Mouse (Mus musculus): ENCODE measurements around the gene Phldb2. TPM values are rescaled to one million over a fixed set of nuclear protein-coding genes. Genes with fewer than 3 reads are reported as not detected.

Phldb2 gene
- total RNA-seq, 2 experiments from 2014 or later = 4.4 to 5.4 TPM

DNA sequence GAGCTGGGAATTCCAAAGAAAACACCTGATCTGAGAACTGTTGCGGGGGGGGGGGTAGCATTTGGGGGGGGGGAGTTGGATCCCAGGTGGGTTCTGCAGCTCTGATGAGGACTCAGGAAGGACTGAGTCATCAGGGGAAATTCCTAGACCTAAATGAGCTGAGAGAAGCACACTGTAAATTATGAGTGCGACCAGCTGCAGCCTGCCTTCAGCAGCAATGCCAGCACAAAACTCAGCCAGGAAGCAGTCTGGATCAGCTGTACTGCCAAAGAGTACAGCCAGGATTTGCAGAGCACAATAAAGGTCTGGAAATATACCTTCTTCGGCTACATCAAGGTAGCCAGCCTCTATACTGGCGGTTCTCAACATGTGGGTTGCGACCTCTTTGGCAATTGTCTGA, 76.2 kb downstream of the Phldb2 start:
- DNase-seq (ENCODE audit: low spot score in 2 of 2) = peak in 1 of 2 experiments; percentile 19
- H3K27ac ChIP-seq = no peak overlapping the region
- no peak overlapping the region for H3K4me3 ChIP-seq
- TF ChIP-seq CTCF (conservative IDR thresholded peaks at IDR 0.05) = no peak

DNA sequence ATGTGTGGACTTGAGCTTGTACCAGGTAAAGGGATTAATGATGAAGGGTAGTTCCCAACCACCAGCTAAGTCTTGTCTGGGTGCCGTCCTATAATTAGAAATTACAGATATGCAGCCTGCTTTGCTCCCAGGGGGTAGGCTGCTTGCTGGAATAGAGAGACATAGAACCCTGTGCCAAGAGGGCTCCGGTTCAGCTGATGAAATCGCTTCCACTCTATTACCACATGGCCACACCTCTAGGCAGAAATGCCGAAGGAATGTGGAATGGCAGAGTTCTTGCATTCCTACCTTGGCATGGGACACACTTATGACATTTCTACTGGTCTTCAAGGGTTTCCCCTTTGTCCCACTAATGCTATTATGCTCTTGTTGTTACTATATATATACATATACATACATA, 80.0 kb downstream of the Phldb2 start:
- TF ChIP-seq CTCF (conservative IDR thresholded peaks at IDR 0.05) = no peak
- no peak overlapping the region for H3K4me3 ChIP-seq
- DNase-seq (ENCODE audit: low spot score in 2 of 2) = no peak
- no peak overlapping the region for H3K27ac ChIP-seq

DNA sequence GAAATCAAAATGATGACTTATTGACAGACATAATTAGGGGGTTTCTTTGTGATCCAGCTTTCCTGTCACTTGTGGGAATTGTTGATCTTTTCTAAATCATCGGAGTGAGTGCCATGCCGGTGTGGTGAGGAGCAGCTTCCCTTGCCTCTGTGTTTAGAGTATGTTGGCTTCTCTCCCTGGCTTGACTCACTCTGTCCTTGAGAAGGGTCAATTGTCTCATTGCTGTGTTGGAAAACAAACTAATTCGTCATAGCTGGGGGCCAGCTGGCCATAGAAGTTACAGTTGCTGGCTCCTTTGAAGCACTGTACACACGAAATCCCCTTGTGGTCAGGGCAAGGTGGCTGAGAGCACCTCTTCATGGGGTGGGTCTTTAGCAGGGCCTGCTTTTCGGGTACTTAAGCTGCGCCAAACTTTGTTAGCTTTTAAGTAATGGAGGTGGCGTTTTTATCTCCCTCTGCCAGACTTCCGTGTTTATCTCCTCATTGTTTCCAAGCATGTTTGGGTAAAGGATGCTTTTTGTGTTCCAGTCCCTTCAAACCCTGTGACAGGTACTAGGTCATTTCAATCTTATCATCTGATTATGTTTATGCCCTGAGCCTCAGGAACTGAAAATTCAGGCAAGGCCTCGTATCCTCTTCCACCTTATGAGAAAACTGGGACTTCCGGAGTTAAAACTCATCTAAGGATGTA, 82.0 kb downstream of the Phldb2 start:
- Histone ChIP-seq H3K4me3 (no peak overlapping the region), H3K27ac (no peak overlapping the region)
- no peak for TF ChIP-seq CTCF (conservative IDR thresholded peaks at IDR 0.05)
- no peak for DNase-seq (ENCODE audit: low spot score in 2 of 2)

DNA sequence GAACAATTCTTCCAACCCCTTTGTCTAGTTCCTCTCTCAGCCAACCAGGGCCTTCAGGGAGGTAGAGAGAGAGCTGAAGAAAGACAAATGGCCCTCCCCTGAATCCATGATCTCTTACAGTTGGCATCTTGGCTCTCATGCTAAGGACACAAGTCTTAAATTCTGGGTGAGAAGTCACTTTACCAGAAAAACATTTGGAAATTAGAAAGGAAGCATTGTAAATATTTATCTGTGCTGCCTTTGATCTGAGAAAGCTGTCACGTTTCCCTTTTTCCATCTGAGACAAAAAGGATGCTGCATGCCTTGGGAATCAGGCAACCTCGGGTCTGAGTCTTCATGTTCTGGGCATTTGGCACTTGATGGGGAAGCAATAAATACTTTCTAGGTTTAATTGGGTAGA, 82.7 kb downstream of the Phldb2 start:
- H3K27ac ChIP-seq = no peak overlapping the region
- DNase-seq (ENCODE audit: low spot score in 2 of 2) = no peak
- H3K4me3 ChIP-seq = no peak overlapping the region
- TF ChIP-seq CTCF (conservative IDR thresholded peaks at IDR 0.05) = no peak

DNA sequence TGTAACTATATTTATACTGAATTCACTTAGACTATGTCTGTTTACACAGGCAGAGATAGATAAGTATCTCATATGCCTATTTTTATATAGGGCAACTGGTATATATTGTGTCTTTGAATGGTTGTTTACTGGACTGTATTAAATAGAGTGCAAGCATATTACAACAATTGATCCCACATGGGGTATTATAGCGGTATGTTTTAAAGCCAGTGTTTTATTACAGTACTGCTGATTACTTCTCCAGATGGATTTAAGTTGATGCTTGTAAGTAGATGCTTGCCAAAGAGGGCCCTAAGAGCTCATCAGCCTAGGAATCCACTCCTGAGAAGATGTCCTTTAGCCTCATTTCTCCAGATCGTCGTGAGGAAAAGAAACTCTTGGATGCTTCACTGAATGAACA, 84.4 kb downstream of the Phldb2 start:
- H3K4me3 ChIP-seq = no peak overlapping the region
- DNase-seq (ENCODE audit: low spot score in 2 of 2) = no peak
- TF ChIP-seq CTCF (conservative IDR thresholded peaks at IDR 0.05) = no peak
- H3K27ac ChIP-seq = no peak overlapping the region

DNA sequence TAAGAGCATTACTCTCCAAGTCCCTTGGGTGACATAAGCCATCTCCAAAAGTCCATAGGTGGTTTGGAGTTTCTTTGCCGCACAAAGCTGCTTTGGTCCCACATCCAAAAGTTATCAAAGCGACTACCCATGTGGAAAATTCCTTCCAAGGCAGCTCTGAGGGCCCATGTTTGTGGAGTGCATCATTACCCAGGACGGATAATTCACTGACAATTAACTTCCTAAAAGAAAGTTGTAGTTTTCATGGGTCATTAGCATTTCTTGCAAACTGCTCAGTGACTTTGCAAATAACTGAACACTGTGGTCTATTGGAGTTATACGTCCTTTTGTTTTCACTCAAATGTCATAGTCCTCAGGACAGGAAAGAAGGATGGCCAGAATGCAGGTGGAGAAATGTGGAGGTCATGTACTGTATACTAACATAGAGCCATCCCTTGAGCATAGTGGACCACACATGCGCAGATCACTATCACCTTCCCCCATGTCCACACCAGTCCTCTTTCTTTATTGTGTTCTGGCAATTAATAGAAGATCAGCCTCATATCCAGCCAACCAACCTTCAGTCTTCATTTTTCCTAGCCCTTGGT, 96.0 kb downstream of the Phldb2 start:
- Histone ChIP-seq H3K4me3 (no peak overlapping the region), H3K27ac (no peak overlapping the region)
- no peak for DNase-seq (ENCODE audit: low spot score in 2 of 2)
- TF ChIP-seq CTCF (conservative IDR thresholded peaks at IDR 0.05) = no peak

DNA sequence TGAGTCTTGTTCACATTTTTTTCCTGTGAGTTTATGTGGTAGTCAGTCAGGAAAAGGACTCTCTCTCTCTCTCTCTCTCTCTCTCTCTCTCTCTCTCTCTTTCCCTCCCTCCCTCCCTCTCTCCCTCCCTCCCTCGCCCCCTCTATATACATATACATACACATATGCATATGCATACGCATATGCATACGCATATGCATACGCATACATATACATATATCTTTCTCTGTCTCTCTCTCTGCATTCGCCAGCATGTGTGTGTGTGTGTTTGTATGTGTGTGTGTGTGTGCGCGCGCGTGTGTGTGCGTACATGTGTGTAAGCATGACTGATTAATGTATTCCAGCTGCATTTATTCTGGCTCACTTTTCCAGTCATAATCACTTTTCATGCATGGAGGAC, 98.9 kb downstream of the Phldb2 start:
- TF ChIP-seq CTCF (conservative IDR thresholded peaks at IDR 0.05) = no peak
- Histone ChIP-seq H3K27ac (no peak overlapping the region), H3K4me3 (no peak overlapping the region)
- no peak for DNase-seq (ENCODE audit: low spot score in 2 of 2)

DNA sequence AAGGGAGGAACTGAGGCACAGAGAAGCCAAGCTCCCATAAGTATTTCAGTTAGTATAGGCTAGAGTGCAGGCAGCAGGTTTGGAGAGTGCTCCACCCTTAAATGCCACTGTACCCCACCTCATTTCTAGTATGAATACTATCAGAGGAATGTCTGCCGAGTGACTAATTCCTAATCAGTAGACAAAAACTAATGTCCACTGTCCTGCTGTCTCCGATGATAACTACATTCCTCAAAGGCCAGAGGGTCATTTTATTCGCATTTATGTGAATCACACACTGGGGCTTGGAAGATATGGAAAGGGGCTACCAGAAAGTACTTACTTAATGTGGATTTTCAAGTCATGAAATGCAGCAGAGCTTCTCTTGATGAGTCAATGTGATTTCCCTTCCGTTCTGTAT, 104.4 kb downstream of the Phldb2 start:
- H3K27ac ChIP-seq = no peak overlapping the region
- no peak for DNase-seq (ENCODE audit: low spot score in 2 of 2)
- no peak overlapping the region for H3K4me3 ChIP-seq
- no peak for TF ChIP-seq CTCF (conservative IDR thresholded peaks at IDR 0.05)

DNA sequence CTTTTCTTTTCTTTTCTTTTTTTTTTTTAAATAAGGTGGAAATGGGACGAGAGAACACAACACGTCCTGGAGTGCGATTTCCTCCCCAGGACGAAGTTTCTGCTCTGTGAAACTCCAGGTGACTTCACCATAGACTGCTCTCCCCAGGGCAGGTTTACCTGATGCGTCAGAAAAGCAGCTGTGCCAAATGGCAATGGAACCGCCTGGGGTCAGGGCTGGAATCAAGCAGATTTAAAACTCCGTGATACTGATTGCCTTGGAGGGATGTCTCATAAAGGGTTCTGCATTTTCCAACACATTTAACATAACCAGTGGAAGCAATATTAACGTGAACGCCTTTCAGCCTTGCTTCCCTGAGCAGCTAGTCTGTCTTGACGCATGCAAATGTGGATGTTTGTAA, 108.5 kb downstream of the Phldb2 start:
- peak overlapping the region; percentile 80; the same call in 1 of the 2 replicates for H3K27ac ChIP-seq
- H3K4me3 ChIP-seq = peak overlapping the region; percentile 58
- no peak for TF ChIP-seq CTCF (conservative IDR thresholded peaks at IDR 0.05)
- DNase-seq (ENCODE audit: low spot score in 2 of 2) = no peak

DNA sequence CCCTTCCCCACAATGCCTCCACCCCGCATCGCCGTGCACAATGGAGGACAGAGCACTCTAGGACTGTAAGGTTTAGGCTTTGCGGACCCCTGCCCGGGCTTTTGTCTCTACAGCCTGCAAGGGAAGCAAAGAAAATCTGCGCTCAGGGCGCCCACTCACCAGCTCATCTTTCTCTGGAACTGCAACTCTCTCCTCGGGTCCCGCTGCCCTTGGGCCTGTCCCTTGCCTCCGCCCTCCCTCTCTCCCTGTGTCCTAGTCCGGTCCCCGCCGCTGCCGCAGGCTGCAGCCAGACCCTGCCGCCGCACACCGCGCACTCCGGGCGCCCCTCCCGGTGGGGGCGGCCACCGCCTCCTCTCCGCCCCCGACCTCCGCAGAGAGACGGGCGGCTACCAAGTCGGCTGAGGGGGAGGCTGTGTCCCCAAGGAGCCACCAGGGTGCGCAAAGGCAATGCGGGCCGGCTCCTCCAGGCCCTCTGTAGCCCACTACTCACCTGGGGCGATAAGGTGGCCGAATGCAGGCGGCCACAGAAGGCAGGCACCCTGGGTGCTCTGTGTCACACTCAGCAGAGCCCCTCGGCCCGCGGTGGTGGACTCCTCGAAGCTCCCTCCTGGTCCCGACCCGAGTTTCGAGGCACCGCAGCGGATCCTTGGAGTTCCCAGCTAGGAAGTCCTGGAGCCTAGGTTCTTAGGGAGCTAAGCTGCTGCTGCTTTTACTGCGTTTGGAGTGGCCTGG, 109.2 kb downstream of the Phldb2 start:
- TF ChIP-seq CTCF (conservative IDR thresholded peaks at IDR 0.05) = peak; percentile 76
- Histone ChIP-seq H3K27ac (peak overlapping the region; percentile 80), H3K4me3 (peak overlapping the region; percentile 58)
- DNase-seq (ENCODE audit: low spot score in 2 of 2) = peak; percentile 30 to 48

DNA sequence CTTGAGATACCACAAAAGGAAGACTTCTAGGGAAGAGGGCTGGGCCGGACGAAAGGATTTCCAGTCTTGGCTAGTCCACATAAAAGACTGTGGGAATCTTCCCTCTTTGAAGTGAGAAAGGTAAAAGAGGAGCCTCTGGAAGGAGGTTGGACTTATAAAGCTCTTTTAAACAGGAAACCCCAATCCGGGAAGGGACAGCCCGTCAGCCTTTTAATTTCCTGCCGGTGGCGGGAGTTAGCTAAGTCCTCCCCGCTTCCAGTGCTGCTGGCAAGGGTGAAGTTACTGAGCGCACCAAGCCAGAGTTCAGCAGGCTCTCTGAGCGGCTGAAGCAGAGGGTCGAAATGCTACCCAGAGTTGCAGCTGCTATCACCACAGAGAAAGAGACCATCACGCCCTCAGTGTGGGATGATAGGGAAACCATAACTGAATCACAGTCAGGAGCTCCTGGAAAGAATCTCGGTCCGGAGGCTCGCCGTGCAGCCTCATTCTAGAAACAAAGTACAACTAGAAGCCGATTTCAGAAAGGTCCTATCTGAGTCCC, 110.0 kb downstream of the Phldb2 start:
- TF ChIP-seq CTCF (conservative IDR thresholded peaks at IDR 0.05) = no peak
- no peak for DNase-seq (ENCODE audit: low spot score in 2 of 2)
- Histone ChIP-seq H3K4me3 (peak overlapping the region; percentile 58), H3K27ac (peak overlapping the region; percentile 80)

DNA sequence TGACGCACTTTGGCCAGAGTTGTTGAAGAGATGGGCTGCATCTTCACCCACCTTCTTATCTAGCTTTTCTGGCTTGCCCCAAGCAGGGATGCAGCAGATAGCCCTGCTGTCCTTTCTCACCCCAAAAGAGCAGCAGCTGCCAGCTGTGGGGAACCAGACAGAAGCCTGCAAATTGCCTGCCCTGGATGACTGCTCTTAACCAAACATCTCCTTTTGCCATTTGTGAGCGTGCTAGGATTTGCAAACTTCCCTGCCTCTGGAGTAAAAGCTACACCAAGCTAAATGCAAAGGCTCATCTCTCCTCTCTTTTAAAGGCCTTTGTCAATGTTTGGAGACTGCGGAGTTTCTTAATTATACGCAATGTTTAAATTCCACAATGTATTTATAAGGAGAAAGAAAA, 111.0 kb downstream of the Phldb2 start:
- peak overlapping the region; percentile 4; the same call in 1 of the 2 replicates for H3K4me3 ChIP-seq
- H3K27ac ChIP-seq = no peak overlapping the region
- no peak for TF ChIP-seq CTCF (conservative IDR thresholded peaks at IDR 0.05)
- no peak for DNase-seq (ENCODE audit: low spot score in 2 of 2)

DNA sequence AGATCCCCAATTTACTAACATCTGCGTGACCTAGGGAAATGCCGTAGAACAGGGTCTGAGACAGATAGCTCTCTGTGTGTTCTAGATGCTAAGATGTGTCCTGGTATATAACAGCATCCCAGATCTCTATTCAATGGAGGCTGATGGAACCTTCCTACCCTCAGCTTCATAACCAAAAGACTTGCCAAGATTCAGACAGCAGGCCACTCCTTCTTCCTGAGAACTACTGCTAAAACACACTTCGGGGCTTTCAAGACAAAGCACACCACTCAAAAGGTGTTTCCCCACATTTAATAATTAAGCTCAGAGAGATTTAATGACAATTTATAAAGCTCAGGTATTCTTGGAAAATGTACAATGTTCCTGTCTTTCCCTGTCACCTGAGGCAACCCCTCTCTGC, 111.6 kb downstream of the Phldb2 start:
- Histone ChIP-seq H3K4me3 (no peak overlapping the region), H3K27ac (no peak overlapping the region)
- TF ChIP-seq CTCF (conservative IDR thresholded peaks at IDR 0.05) = no peak
- no peak for DNase-seq (ENCODE audit: low spot score in 2 of 2)
